Mouse (Mus musculus) cerebellum, adult (tissue): Measurements from ENCODE around the gene Mrgprx1.

Source experiments
- ATAC-seq: cut with Nextera tagmentation; 2 replicates; pipeline ENCODE4 v1.9.2; 2017; ENCODE audit warnings: mild to moderate bottlenecking, moderate library complexity, mixed read lengths; ENCODE audit not compliant: insufficient number of reproducible peaks, low FRiP score, low TSS enrichment

Mrgprx1 gene

GRCm38 (mm10) chr7:48027497-48027896 lies at the start of gene Mrgprx1:
TSS of gene Mrgprx1 (minus strand) at chr7:48027597.
- no peak for ATAC-seq

DNA sequence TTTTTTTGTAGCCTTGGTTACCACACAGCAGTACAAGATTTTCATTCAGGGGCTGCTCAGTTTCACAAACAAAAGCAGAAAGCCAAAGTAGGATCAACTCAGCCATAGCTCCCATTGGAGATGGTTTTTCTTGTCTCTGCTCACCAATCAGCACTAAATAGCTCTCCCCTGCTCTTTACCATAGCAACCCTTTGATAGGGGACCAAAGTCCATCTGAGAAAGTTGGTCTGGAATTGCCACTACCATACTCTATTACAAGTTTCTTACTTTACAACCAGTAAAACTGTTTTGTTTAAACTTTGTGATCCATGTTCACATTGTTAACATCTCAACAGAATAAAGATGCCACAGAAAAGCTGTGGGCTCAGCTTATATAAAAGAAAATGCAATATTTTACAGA lies 48.1 kb upstream of the Mrgprx1 start:
- no peak for ATAC-seq

DNA sequence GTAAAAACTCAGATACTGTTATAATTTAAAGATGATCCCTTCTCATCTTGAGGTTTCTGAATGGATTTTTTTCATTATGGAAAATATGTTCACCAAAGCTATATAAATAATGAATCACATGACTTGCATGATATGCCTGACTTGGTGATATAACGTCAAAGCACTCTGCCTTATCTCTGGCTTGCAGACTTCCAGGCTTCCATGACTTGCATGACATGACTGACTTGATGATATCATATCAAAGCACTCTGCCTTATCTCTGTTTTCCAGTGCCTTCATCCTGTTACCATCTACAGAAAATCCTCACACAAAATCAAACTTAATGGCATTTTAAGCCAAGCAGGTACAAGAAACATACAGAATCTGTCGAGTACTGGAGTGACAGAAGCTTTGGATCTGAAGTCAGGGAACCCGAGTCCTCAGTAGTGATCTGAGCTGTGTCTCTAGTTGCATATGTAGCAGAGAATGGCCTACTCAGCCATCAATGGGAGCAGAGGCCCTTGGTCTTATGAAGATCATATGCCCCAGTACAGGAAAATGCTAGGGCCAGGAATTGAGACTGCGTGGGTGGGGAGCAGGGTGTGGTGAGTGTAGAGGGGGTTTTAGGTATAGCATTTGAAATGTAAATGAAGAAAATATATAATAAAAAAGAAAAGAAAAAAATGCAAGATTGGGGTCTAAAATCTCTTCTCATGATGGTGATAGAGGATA lies 19.2 kb upstream of the Mrgprx1 start:
- ATAC-seq: no peak

- ATAC-seq: no peak
Measured at GRCm38 (mm10) chr7:48044046-48044445, 16.6 kb upstream of the Mrgprx1 start.

DNA sequence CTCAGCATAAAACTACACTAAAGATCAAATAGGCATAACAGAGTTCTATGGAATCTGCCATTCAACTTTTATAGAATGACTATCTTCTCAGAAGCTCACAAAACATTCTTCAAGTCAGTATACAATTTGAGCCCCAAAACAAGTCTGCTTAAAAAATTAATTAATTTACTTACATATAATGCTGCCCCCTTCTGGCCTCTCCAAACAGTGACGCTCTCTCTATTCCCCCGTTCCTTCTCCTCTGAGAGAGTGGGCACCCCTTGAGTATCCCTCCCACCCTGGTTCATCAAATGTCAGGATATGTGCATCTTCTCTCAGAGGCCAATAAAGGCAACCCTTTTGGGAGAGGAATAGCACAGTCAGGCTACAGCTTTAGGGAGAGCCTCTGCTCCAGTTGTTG lies 9.5 kb downstream of the Mrgprx1 start:
- no peak for ATAC-seq

DNA sequence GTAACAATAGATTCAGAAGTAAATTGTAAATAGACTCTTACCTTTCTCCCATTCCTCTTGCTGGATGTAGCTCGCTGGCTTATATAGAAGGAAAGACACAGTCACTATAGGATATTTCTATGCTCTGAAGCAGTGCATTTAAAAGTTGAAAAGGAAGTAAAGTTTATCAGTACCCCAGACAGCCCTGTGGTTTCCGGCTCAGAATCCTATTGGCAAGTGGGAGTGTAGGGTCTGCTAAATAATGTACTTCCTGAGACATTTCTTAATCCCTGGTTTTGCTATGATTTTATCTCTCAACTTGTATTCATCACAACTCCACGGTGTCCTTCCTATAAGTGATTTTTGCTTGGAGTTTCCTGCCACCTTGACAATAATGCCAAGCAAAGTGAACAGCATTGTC lies 31.7 kb downstream of the Mrgprx1 start:
- ATAC-seq: no peak

DNA sequence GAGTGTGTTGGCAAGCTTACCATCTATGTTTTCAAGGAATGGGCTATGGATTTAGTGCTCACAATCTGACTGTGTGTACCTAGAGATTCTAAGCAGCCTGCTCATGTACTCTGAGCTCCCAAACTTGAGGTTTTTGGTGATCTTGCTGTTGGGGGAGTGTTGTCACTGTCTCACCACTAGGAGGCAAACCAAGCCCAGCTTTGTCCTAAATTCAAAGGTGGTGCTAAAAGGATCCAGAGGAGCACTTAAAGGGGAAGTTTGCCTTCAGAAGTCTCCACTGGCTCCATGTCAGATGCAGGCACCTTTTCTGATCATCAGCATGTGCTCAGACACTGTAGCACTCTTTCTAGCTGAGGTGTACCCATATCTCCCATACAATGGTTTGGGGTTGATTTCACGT lies 40.6 kb downstream of the Mrgprx1 start:
- no peak for ATAC-seq

DNA sequence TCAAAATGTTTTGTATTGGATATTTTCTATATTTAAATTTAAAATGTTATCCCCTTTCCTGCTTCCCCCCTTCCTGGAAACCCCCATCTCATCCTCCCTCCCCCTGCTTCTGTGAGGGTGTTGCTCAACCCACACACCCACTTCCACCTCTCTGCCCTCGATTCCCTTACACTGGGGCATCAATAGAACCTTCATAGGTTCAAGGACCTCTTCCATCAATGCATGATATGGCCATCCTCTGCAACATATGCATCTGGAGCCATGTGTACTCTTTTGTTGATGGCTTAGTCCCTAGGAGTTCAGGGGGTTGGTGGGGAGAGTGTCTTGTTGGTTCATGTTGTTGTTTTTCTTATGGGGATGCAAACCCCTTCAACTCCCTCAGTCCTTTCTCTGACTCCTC lies 45.4 kb downstream of the Mrgprx1 start, which contains the start of gene Mrgpra4:
Mrgpra4 (minus strand) TSS at position 101 of the 400 bp plus-strand sequence.
- no peak for ATAC-seq
